Mouse (Mus musculus): ENCODE results near the gene Pelp1. TPM values are rescaled to one million over a fixed set of nuclear protein-coding genes. Genes with fewer than 3 reads are reported as not detected.
"Not testable (repeated sequence)": the region's sequence is repeated elsewhere in the genome, so short reads cannot be mapped to it uniquely, and the experiment has no call there.

The Pelp1 gene
- total and polyA plus RNA-seq, 2 experiments from 2014 or later: 25.5 to 33.7 TPM

GRCm38 (mm10) chr11:70374302-70374701 lies 35.5 kb downstream of the Pelp1 start:
- Histone ChIP-seq H3K27ac (no peak overlapping the region), H3K9me3 (ENCODE audit: low read length) (no peaks in the 10 kb centered on the region), H3K4me2 (ENCODE audit: low read depth, low read length) (no peak overlapping the region), H3K4me3 (ENCODE audit: low read length) (no peak overlapping the region), H3K36me3 (ENCODE audit: insufficient read depth, low read length) (no peaks in the 10 kb centered on the region), H3K9ac (replicated peaks; ENCODE audit: low read length) (no peak overlapping the region), H3K4me1 (ENCODE audit: insufficient read depth, low read length) (no peaks in the 10 kb centered on the region), H3K27me3 (ENCODE audit: insufficient read depth, low read length) (no peaks in the 10 kb centered on the region)
- 90% methylated on average over 3 of the region's 3 CpGs for WGBS
- ATAC-seq (no peak), DNase-seq (ENCODE audit: low spot score) (no peak)
- no peak for TF ChIP-seq CTCF (IDR thresholded peaks at IDR 0.05; ENCODE audit: low read depth)

GRCm38 (mm10) chr11:70372849-70373557 lies 36.8 kb downstream of the Pelp1 start:
- ATAC-seq: no peak
- 84% methylated on average over 7 of the region's 7 CpGs for WGBS
- no peak overlapping the region for H3K27ac ChIP-seq
- no peaks in the 10 kb centered on the region for H3K9me3 ChIP-seq (ENCODE audit: low read length)
- no peak overlapping the region for H3K4me3 ChIP-seq (ENCODE audit: low read length)
- no peak overlapping the region for H3K4me2 ChIP-seq (ENCODE audit: low read depth, low read length)
- no peaks in the 10 kb centered on the region for H3K36me3 ChIP-seq (ENCODE audit: insufficient read depth, low read length)
- H3K4me1 ChIP-seq (ENCODE audit: insufficient read depth, low read length): no peaks in the 10 kb centered on the region
- no peaks in the 10 kb centered on the region for H3K27me3 ChIP-seq (ENCODE audit: insufficient read depth, low read length)
- no peak for DNase-seq (ENCODE audit: low spot score)
- H3K9ac ChIP-seq (replicated peaks; ENCODE audit: low read length): no peak overlapping the region
- TF ChIP-seq CTCF (IDR thresholded peaks at IDR 0.05; ENCODE audit: low read depth): no peak

- Histone ChIP-seq H3K4me3 (ENCODE audit: low read length) (no peak overlapping the region), H3K36me3 (ENCODE audit: insufficient read depth, low read length) (no peaks in the 10 kb centered on the region), H3K27me3 (ENCODE audit: insufficient read depth, low read length) (no peaks in the 10 kb centered on the region), H3K4me2 (ENCODE audit: low read depth, low read length) (no peak overlapping the region), H3K9ac (replicated peaks; ENCODE audit: low read length) (no peak overlapping the region), H3K27ac (no peak overlapping the region), H3K9me3 (ENCODE audit: low read length) (no peaks in the 10 kb centered on the region), H3K4me1 (ENCODE audit: insufficient read depth, low read length) (no peaks in the 10 kb centered on the region)
- TF ChIP-seq CTCF (IDR thresholded peaks at IDR 0.05; ENCODE audit: low read depth): no peak
- ATAC-seq: no peak
- no peak for DNase-seq (ENCODE audit: low spot score)
These were observed 37.4 kb downstream of the Pelp1 start for GRCm38 (mm10) chr11:70372396-70372795.

GRCm38 (mm10) chr11:70368626-70369025 lies 41.2 kb downstream of the Pelp1 start:
- not testable (repeated sequence) for ATAC-seq; H3K4me2 ChIP-seq (ENCODE audit: low read depth, low read length); H3K9me3 ChIP-seq (ENCODE audit: low read length); H3K4me1 ChIP-seq (ENCODE audit: insufficient read depth, low read length); H3K36me3 ChIP-seq (ENCODE audit: insufficient read depth, low read length); H3K27ac ChIP-seq; DNase-seq (ENCODE audit: low spot score); H3K9ac ChIP-seq (replicated peaks; ENCODE audit: low read length); H3K4me3 ChIP-seq (ENCODE audit: low read length); H3K27me3 ChIP-seq (ENCODE audit: insufficient read depth, low read length)
- WGBS: 83% methylated on average over 2 of the region's 2 CpGs

GRCm38 (mm10) chr11:70367701-70368100 lies 42.1 kb downstream of the Pelp1 start:
- H3K4me3 ChIP-seq (ENCODE audit: low read length); H3K27ac ChIP-seq; H3K9me3 ChIP-seq (ENCODE audit: low read length); H3K4me2 ChIP-seq (ENCODE audit: low read depth, low read length); H3K36me3 ChIP-seq (ENCODE audit: insufficient read depth, low read length); ATAC-seq; H3K27me3 ChIP-seq (ENCODE audit: insufficient read depth, low read length); DNase-seq (ENCODE audit: low spot score); H3K9ac ChIP-seq (replicated peaks; ENCODE audit: low read length); H3K4me1 ChIP-seq (ENCODE audit: insufficient read depth, low read length): not testable (repeated sequence)
- WGBS: 89% methylated on average over 6 of the region's 6 CpGs

GRCm38 (mm10) chr11:70351868-70352267 lies 58.0 kb downstream of the Pelp1 start, which contains the start of gene Alox15:
TSS of gene Alox15 (minus strand) at chr11:70352031.
- ATAC-seq: no peak
- no peak for DNase-seq (ENCODE audit: low spot score)

GRCm38 (mm10) chr11:70348630-70349029 lies 61.2 kb downstream of the Pelp1 start:
- WGBS: 90% methylated on average over 9 of the region's 9 CpGs
- TF ChIP-seq CTCF (IDR thresholded peaks at IDR 0.05; ENCODE audit: low read depth): no peak
- Histone ChIP-seq H3K9me3 (ENCODE audit: low read length) (no peaks in the 10 kb centered on the region), H3K4me2 (ENCODE audit: low read depth, low read length) (no peak overlapping the region), H3K36me3 (ENCODE audit: insufficient read depth, low read length) (no peaks in the 10 kb centered on the region), H3K9ac (replicated peaks; ENCODE audit: low read length) (no peak overlapping the region), H3K4me1 (ENCODE audit: insufficient read depth, low read length) (no peaks in the 10 kb centered on the region), H3K27me3 (ENCODE audit: insufficient read depth, low read length) (peaks cover 29% of the 10 kb centered on the region), H3K27ac (no peak overlapping the region), H3K4me3 (ENCODE audit: low read length) (no peak overlapping the region)
- DNase-seq (ENCODE audit: low spot score) (no peak), ATAC-seq (no peak)

More at GRCm38 (mm10) chr11:70351868-70352267, 58.0 kb downstream of the Pelp1 start, which contains the start of gene Alox15:
- Histone ChIP-seq H3K4me2 (ENCODE audit: low read depth, low read length) (peak within 1 kb of the TSS; percentile 51), H3K27me3 (ENCODE audit: insufficient read depth, low read length) (peaks cover 30% of the 10 kb centered on the region), H3K4me1 (ENCODE audit: insufficient read depth, low read length) (no peaks in the 10 kb centered on the region), H3K36me3 (ENCODE audit: insufficient read depth, low read length) (no peaks in the 10 kb centered on the region), H3K27ac (no peak within 1 kb of the TSS), H3K9me3 (ENCODE audit: low read length) (no peaks in the 10 kb centered on the region), H3K4me3 (ENCODE audit: low read length) (peak within 1 kb of the TSS; percentile 29), H3K9ac (replicated peaks; ENCODE audit: low read length) (no peak within 1 kb of the TSS)
- 2% methylated on average over 19 of the region's 19 CpGs for WGBS
- TF ChIP-seq CTCF (IDR thresholded peaks at IDR 0.05; ENCODE audit: low read depth): no peak
